Mouse (Mus musculus) forebrain, embryonic 16.5 days (tissue): Measurements from ENCODE around the gene Pappa. TPM values are rescaled to one million over a fixed set of nuclear protein-coding genes. Genes with fewer than 3 reads are reported as not detected.

Experiments used
- ATAC-seq: fragments of 200-750 bp; cut with Nextera tagmentation; 2 replicates; pipeline ENCODE4 v1.8.0; 2017; ENCODE audit warnings: mild to moderate bottlenecking, moderate library complexity
- H3K27ac ChIP-seq: fragments of 300-500 bp; sonication (generic); 2 replicates; pipeline ENCODE4 v1.5.1; 2014; ENCODE audit warnings: low read length, control low read depth
- H3K27me3 ChIP-seq: fragments of 300-500 bp; sonication (generic); replicated peaks from 2 replicates; pipeline ENCODE4 v1.6.1; 2014; ENCODE audit warnings: low read length; ENCODE audit not compliant: control insufficient read depth, insufficient read depth
- H3K36me3 ChIP-seq: fragments of 300-500 bp; sonication (generic); 2 replicates; pipeline ENCODE4 v1.6.1; 2014; ENCODE audit not compliant: control insufficient read depth, insufficient read depth
- H3K4me1 ChIP-seq: fragments of 300-500 bp; sonication (generic); replicated peaks from 2 replicates; pipeline ENCODE4 v1.6.1; 2014; ENCODE audit warnings: low read length; ENCODE audit not compliant: control insufficient read depth, insufficient read depth
- H3K4me2 ChIP-seq: fragments of 300-500 bp; sonication (generic); 2 replicates; pipeline ENCODE4 v1.6.1; 2014; ENCODE audit warnings: mild to moderate bottlenecking, low read length, control low read depth
- H3K4me3 ChIP-seq: fragments of 300-500 bp; sonication (generic); replicated peaks from 2 replicates; pipeline ENCODE4 v1.5.1; 2014; ENCODE audit warnings: mild to moderate bottlenecking, low read length, control low read depth
- H3K9ac ChIP-seq: fragments of 300-500 bp; sonication (generic); replicated peaks from 2 replicates; pipeline ENCODE4 v1.6.1; 2014; ENCODE audit warnings: low read depth, low read length, control low read depth
- H3K9me3 ChIP-seq: fragments of 300-500 bp; sonication (generic); 2 replicates; pipeline ENCODE4 v1.6.1; 2016; ENCODE audit warnings: low read length; ENCODE audit not compliant: control insufficient read depth
- WGBS: fragments of 180-500 bp; shearing (Covaris S2); extraction: QIAGEN DNeasy Blood & Tissue Kit; methylation state at CpG from one replicate; pipeline ENCODE4 v1.1.7; 2014; 5-methylcytosine and 5-hydroxymethylcytosine counted together
- polyA plus RNA-seq: library from polyadenylated mRNA; unstranded; fragments of >200 nt; fragmentation: Nextera tagmentation; extraction: Ambion mirVana; gene quantifications from 2 replicates; pipeline ENCODE4 v1.2.1, GENCODE M21; 2015

The Pappa gene
- polyA plus RNA-seq, 1 experiment from 2014 or later, result 0.39 TPM

DNA sequence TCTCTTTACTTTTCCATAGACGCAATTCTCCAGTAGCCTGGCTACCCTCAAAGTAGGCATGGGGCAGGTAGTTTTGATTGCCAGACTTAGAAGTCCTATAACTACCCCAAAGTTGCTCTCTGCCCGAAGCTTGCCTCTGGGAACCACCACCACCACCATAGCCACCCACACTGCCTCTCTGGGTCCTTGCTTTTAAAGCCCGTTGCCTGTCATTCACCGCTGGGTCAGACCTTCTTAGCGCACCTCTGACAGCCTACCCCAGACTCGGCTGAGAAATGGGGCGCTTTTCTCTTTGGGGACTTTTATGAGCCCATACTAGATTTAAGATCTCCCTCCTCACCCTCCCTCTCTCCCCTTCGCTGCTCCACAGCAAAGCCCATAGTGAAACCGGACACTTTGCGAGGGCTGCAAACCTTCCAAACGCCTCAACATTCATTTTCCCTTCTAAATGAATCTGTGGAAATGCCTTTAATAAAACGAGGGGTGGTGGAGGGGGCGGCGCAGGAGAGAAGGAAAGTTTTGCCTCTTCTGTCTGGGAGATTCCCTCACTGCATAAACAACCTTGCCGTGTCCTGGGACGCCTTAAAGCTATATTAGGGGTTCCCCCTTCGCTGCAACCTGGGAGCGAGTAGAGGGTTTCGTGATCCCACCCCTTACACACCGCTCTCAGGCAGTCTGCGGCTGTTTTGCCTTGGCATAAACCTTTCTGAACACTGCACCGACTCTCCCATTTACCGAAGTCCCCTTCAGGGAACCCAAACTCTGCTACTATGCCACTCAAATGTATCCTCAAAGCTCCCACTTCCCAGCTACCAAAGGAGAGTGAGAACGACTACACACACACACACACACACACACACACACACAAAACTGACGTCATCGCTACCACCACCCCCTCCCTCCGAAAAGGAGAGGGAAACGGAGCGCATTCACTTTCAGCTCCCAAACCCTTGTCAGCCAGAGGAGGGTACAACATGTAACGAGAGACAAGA, 1.7 kb downstream of the Pappa start:
- Histone ChIP-seq H3K4me2 (peak overlapping the region; percentile 87), H3K36me3 (no peaks in the 10 kb centered on the region), H3K27ac (no peak overlapping the region), H3K4me1 (peaks cover 33% of the 10 kb centered on the region), H3K4me3 (peak overlapping the region; percentile 56), H3K27me3 (peaks cover 19% of the 10 kb centered on the region), H3K9ac (peak overlapping the region; percentile 35), H3K9me3 (no peaks in the 10 kb centered on the region)
- peak; percentile 41 for ATAC-seq
- WGBS, result 0% methylated on average over 30 of the region's 30 CpGs

DNA sequence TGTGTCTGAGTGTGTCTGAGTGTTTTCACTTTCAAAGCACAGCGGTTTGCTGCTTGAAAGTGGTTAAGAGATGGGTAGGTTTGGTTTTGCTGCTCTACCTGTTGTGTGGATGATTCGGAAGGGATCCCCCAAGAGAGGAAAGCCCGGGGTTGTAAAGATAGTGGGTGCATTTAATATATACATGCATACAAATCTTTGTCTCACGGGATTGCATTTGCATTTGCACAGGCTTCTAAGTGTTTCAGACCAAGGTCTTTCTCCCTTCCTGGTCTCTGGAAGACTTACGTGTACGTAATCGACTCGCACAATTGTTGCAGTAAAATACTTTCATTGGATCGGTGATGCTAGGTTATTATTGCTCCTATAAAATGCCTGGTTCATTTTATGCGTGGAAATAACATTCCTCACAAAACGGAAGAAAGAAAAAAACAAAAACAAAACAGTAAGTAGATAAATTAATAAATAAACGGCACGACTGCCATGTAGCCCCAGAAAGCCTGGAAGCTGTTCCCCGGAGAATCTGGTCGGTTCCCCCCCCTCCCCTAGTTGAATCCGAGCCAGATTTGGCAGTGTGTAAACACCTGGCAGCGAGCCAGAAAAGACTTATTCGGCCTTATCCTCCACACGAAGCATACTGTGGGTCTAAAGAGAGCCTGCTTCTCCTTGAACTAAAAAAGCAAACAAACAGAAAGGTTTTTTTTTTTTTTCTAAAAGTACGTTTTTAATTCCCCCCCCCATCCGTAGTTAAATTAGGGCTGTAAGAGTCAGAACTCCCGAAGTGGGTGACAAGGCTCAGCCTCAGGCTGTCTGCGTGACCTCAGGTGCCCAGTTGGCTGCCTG, 2.7 kb downstream of the Pappa start:
- H3K4me2 ChIP-seq, result peak overlapping the region; percentile 87
- peaks cover 19% of the 10 kb centered on the region for H3K27me3 ChIP-seq
- peak; percentile 36 for ATAC-seq
- H3K4me1 ChIP-seq, result peaks cover 33% of the 10 kb centered on the region
- H3K9ac ChIP-seq, result 0 out of 2 replicates have a peak overlapping the region, but pooled peaks have one; percentile 22
- no peak overlapping the region for H3K27ac ChIP-seq
- peak overlapping the region; percentile 56 for H3K4me3 ChIP-seq
- H3K9me3 ChIP-seq, result no peaks in the 10 kb centered on the region
- no peaks in the 10 kb centered on the region for H3K36me3 ChIP-seq
- under 1% methylated on average over 23 of the region's 23 CpGs for WGBS

DNA sequence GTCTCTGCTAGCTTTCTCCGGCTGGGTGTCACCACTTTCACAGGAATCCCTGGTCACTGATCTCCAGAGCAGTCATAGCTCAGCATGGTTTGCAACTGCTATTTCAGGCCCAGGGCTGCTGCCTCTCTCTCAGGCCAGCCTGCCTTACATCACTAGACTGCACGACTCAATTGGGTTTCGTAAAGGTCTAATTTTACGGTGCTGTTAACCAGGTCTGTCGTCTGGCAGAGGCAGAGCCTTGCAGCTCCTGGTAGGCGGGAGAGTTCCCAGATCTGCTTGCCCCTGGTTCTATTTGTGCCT, 3.3 kb downstream of the Pappa start:
- Histone ChIP-seq H3K4me1 (peaks cover 33% of the 10 kb centered on the region), H3K4me3 (no peak overlapping the region), H3K27ac (no peak overlapping the region), H3K9me3 (no peaks in the 10 kb centered on the region), H3K4me2 (peak overlapping the region; percentile 87), H3K27me3 (peaks cover 19% of the 10 kb centered on the region), H3K36me3 (no peaks in the 10 kb centered on the region), H3K9ac (no peak overlapping the region)
- ATAC-seq, result peak; percentile 6; the same call in 1 of the 2 replicates
- 11% methylated on average over 6 of the region's 6 CpGs for WGBS

GRCm38 (mm10) chr4:65132657-65133056, 8.7 kb downstream of the Pappa start:
- no peaks in the 10 kb centered on the region for H3K4me1 ChIP-seq
- H3K36me3 ChIP-seq, result no peaks in the 10 kb centered on the region
- no peak overlapping the region for H3K9ac ChIP-seq
- 85% methylated on average over 3 of the region's 3 CpGs for WGBS
- H3K27ac ChIP-seq, result no peak overlapping the region
- no peaks in the 10 kb centered on the region for H3K9me3 ChIP-seq
- no peak overlapping the region for H3K4me3 ChIP-seq
- H3K27me3 ChIP-seq, result peaks cover 6% of the 10 kb centered on the region
- no peak overlapping the region for H3K4me2 ChIP-seq
- ATAC-seq, result no peak

GRCm38 (mm10) chr4:65134358-65134757, 10.4 kb downstream of the Pappa start:
- Histone ChIP-seq H3K36me3 (no peaks in the 10 kb centered on the region), H3K9me3 (no peaks in the 10 kb centered on the region), H3K9ac (no peak overlapping the region), H3K27me3 (no peaks in the 10 kb centered on the region), H3K27ac (no peak overlapping the region), H3K4me2 (no peak overlapping the region), H3K4me3 (no peak overlapping the region), H3K4me1 (no peaks in the 10 kb centered on the region)
- WGBS, result 89% methylated on average over 5 of the region's 5 CpGs
- no peak for ATAC-seq

DNA sequence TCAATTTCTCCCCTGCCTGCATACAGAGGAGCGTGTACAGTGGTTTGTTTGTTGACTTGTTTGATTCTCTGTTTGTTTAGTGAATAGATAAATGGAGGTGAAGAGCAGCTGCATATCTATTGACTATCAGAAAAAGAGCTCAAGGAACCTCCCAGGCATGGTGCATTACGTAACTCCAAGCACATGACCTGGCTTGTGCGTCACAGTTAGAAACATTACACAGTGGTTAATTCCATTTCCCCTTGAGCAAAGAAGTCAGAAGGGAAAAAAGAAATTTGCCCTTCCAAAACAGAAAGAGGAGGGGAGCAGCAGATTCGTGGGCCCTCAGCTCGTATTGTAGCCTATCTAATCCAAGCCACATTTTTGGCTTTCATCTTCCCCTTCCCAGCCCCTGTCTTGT, 11.1 kb downstream of the Pappa start:
- H3K27me3 ChIP-seq, result no peaks in the 10 kb centered on the region
- H3K9ac ChIP-seq, result no peak overlapping the region
- ATAC-seq, result no peak
- H3K36me3 ChIP-seq, result no peaks in the 10 kb centered on the region
- no peak overlapping the region for H3K4me2 ChIP-seq
- no peaks in the 10 kb centered on the region for H3K9me3 ChIP-seq
- 69% methylated on average over 5 of the region's 5 CpGs for WGBS
- no peak overlapping the region for H3K27ac ChIP-seq
- no peak overlapping the region for H3K4me3 ChIP-seq
- H3K4me1 ChIP-seq, result no peaks in the 10 kb centered on the region

DNA sequence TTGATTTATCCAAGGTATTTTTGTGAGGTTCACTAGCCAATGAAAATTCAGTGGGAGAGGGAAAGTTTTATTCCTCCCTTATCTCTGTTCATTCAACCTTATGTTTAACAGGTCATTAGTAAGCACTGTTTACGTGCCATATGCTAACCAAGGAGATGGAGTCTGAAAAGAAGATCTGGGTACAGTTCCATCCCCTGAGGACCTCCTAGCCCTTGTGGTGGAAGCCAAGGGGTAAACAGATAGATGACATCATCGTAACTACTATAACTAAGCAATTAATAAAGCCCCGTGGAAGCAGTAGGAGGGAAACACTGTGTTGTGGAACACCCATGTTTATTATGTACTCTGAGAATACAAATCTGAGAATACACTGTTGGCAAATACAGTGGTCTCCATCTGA, 12.6 kb downstream of the Pappa start:
- Histone ChIP-seq H3K4me1 (no peaks in the 10 kb centered on the region), H3K9ac (no peak overlapping the region), H3K4me3 (no peak overlapping the region), H3K9me3 (no peaks in the 10 kb centered on the region), H3K4me2 (no peak overlapping the region), H3K27me3 (no peaks in the 10 kb centered on the region), H3K36me3 (no peaks in the 10 kb centered on the region), H3K27ac (no peak overlapping the region)
- 45% methylated on average over 3 of the region's 3 CpGs for WGBS
- no peak for ATAC-seq

DNA sequence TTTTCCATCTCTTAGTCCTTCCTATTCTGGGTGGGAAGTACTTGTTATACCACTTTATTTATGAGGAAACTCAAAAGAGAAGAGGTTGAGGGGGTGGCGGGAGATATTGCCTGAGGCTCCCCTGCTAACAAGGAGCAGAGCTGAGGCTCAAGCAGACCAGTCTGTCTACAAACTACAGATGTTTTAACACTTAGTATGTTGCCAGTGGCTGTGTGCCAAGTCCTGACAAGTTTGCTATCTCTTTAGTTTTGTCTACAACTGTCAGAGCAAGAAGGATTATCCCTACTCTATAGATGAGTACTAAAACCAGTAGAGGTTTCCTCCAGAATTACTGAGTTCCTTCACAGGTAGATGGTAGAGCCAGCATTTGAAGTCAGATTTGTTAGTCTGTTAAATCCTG, 23.0 kb downstream of the Pappa start:
- no peak overlapping the region for H3K27ac ChIP-seq
- H3K4me3 ChIP-seq, result no peak overlapping the region
- H3K4me2 ChIP-seq, result no peak overlapping the region
- no peak overlapping the region for H3K9ac ChIP-seq
- H3K9me3 ChIP-seq, result no peaks in the 10 kb centered on the region
- WGBS, result 87% methylated on average over 1 of the region's 1 CpGs
- H3K27me3 ChIP-seq, result no peaks in the 10 kb centered on the region
- no peaks in the 10 kb centered on the region for H3K4me1 ChIP-seq
- no peak for ATAC-seq
- H3K36me3 ChIP-seq, result no peaks in the 10 kb centered on the region

DNA sequence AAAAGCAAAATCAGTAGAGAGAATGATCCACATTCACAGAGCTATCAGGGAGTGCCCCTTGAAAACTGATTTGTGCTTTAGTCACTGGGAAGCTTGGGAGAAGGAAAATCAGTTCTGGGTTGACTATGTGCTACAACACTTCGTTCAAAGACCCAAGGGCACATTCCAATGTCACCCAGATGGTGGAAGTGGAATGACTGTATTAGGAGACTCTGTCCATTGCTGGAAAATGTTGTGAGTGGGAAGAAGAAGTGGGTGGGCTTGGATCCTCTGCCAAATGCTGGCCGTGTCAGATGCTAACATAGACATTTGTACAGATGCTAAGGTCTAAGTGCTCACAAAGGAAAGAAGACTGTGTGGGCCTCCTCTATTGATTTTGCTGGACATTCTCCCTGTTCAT, 29.6 kb downstream of the Pappa start:
- Histone ChIP-seq H3K9ac (no peak overlapping the region), H3K4me1 (no peaks in the 10 kb centered on the region), H3K4me2 (no peak overlapping the region), H3K36me3 (no peaks in the 10 kb centered on the region), H3K27ac (no peak overlapping the region), H3K4me3 (no peak overlapping the region), H3K9me3 (no peaks in the 10 kb centered on the region), H3K27me3 (no peaks in the 10 kb centered on the region)
- 72% methylated on average over 2 of the region's 2 CpGs for WGBS
- no peak for ATAC-seq
